Mouse (Mus musculus) monocyte, adult 59 days (primary cell): Measurements from ENCODE around the gene Fth1. TPM values are rescaled to one million over a fixed set of nuclear protein-coding genes. Genes with fewer than 3 reads are reported as not detected.

Experiments used
- total RNA-seq, 2 experiments: library from RNA; stranded (reverse); gene quantifications; one replicate each; pipeline ENCODE4 v1.2.4; 2023

The Fth1 gene
- 1,000 to 10,000 TPM; 4,123 to 4,141 TPM for total RNA-seq

DNA sequence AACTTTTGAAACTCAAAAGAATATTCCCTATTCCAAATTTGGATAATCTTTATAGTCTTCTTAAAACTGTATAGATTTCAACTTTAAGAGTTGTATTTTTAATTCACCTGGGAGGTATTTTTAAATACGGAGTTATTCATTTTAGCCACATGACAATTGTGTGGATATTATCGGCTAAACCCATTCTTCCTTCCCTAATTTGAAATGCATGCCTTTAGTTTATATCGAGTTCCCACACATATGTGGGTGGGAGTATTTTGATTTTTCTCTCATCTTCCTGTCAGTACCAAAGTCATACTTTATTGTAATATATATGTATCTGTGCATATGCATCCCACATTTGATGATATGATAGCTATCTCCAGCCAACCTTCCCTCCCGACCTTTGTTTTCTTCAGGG lies at the start of gene Fth1:
Fth1 (plus strand) TSS at position 341 of the 400 bp plus-strand sequence.

DNA sequence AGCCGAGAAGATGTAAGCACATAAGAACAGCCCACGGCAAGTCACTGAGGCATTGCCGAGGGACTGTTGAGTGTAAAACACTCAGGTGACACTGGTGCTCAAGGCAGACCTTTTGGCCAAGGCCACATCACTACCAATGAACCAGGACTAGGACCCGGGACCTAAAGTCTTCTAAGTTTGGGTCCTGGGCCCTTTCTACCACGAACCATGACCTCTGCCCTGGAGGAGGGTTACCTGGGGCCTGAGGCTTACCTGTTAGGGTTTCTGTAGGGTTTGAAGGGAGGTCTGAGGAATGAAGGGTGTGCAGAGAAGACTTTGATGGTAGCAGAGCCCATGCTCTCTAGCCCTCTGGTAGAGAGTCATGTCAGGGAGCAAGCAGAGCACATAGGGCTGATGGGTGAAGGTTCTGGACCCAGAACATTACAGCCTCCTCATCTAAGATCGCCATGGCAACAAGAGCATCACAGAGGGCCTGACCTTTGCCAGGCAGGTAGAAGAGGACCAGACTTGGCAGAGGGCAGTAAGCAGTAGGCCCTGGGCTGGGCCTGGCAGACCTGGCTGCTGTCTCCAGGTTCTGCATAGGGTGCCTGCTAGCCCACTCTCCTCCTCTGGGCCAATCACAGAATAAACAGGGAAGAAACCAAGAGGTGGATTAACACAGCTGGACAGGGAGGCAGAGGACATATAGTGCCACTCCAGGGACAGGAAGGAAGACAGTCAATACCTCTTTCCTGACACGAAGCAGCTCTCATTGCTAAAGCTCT lies 21.0 kb downstream of the Fth1 start, which contains the start of the genes Best1 and Rab3il1:
Best1 (minus strand) TSS at position 428 of the 764 bp plus-strand sequence.
Rab3il1 (plus strand) TSS at position 464 of the 764 bp plus-strand sequence.

Other genes starting within 250 kb of the Fth1 start
- gene Scgb2a2, start 133.0 kb upstream of the Fth1 start, total RNA-seq, result not detected
- 10 to 100 TPM; 59.9 to 68.7 TPM for gene Incenp, start 81.0 kb upstream of the Fth1 start, total RNA-seq
- under 1 TPM in 1 of 2 experiments, not detected in 1; 0.43 TPM for gene Best1, start 21.0 kb downstream of the Fth1 start, total RNA-seq
- gene Rab3il1, start 21.1 kb downstream of the Fth1 start, total RNA-seq, result 10 to 100 TPM; 44.8 to 45.4 TPM
- 1 to 10 TPM; 1.4 to 3.6 TPM for gene Fads3, start 61.0 kb downstream of the Fth1 start, total RNA-seq
- gene Fads2, start 121.1 kb downstream of the Fth1 start, total RNA-seq, result 1 to 10 TPM in 1 of 2 experiments, under 1 TPM in 1; 0.50 to 1.1 TPM
- 10 to 100 TPM; 13.4 to 15.2 TPM for gene Fads1, start 202.3 kb downstream of the Fth1 start, total RNA-seq
- gene Tmem258, start 223.4 kb downstream of the Fth1 start, total RNA-seq, result 100 to 1,000 TPM; 111 to 156 TPM
- gene Fen1, start 223.6 kb downstream of the Fth1 start, total RNA-seq, result 10 to 100 TPM; 11.2 to 15.3 TPM